In the genomic region with DNA sequence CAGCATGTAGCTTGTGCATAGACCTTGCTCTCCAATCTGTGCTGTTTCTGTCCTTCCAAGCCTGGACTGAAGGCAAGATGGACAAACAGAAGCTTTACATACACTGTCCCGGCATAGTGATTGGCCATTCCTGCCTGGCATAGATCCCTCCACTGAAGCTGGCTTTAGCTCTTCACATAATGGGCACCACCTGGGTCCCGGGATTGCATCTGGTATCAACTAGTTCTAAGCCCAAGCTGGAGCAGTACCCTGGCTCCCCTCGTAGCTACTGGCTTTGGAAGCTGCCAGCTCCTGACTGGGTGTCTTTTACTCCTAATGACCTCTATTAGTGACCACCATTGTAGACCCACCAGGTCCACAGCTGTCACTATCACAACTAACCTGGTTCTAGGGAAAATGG, we compare ENCODE assay signal across 25 mouse cellular contexts. TPM values are rescaled to one million over a fixed set of nuclear protein-coding genes. Genes with fewer than 3 reads are reported as not detected.
DNase-seq lines count a peak whose midpoint lies in the region; ATAC-seq and TF ChIP-seq lines count a peak whose summit lies in the region.
"Had no signal": no experiment of that assay in that cellular context is flagged by ENCODE, and none has a peak within 500 bp of the region (broad histone marks: within the 10 kb centered on the region; RNA-seq: fewer than 3 reads in every experiment).

No protein-coding gene starts in this region.

- peak; percentile 75 to 85 for DNase-seq in cerebellum, postnatal 10 days
- DNase-seq in cerebellum, adult 9-11 months, result no peak
- peak; percentile 71 for DNase-seq in heart, adult 11 months
- no peak for DNase-seq in heart, postnatal 4 days
- peak; percentile 27 for DNase-seq in hindbrain, postnatal 0 days (ENCODE audit: low spot score)
- DNase-seq: adrenal gland, adult 8-10 months; adrenal gland, postnatal 14 days; adrenal gland, postnatal 36 days; B cell, adult 2 months; cerebellum, adult 18-20 months; cerebellum, adult 8-10 months; cerebellum, postnatal 25 days; forebrain, postnatal 0 days had no signal

- no peak for TF ChIP-seq CTCF in hindbrain, postnatal 0 days (IDR thresholded peaks at IDR 0.05; ENCODE audit: low read depth)

- H3K4me1 ChIP-seq in hindbrain, postnatal 0 days (ENCODE audit: insufficient read depth, low read length), result no peaks in the 10 kb centered on the region
- H3K4me1 ChIP-seq in hindbrain, embryonic 16.5 days (ENCODE audit: control insufficient read depth, insufficient read depth, low read depth, low read length), result no peaks in the 10 kb centered on the region
- H3K4me1 ChIP-seq in megakaryocyte, embryonic 14.5 days, result peaks cover 20% of the 10 kb centered on the region
- H3K4me1 ChIP-seq: embryonic facial prominence, embryonic 10.5 days; embryonic facial prominence, embryonic 12.5 days; forebrain, embryonic 13.5 days; forebrain, embryonic 15.5 days had no signal

- no peaks in the 10 kb centered on the region for H3K36me3 ChIP-seq in hindbrain, postnatal 0 days (ENCODE audit: insufficient read depth, low read length)
- no peaks in the 10 kb centered on the region for H3K36me3 ChIP-seq in hindbrain, embryonic 16.5 days (ENCODE audit: control insufficient read depth, insufficient read depth, low read length)
- H3K36me3 ChIP-seq in megakaryocyte, embryonic 14.5 days (replicated peaks; ENCODE audit: low read length), result no peaks in the 10 kb centered on the region
- H3K36me3 ChIP-seq: embryonic facial prominence, embryonic 10.5 days; embryonic facial prominence, embryonic 12.5 days; forebrain, embryonic 15.5 days; G1E had no signal

- WGBS in hindbrain, postnatal 0 days, result 66% methylated on average over 3 of the region's 3 CpGs
- WGBS in hindbrain, embryonic 16.5 days, result 84% methylated on average over 3 of the region's 3 CpGs

- no peak overlapping the region for H3K4me3 ChIP-seq in hindbrain, postnatal 0 days (ENCODE audit: low read length)
- H3K4me3 ChIP-seq in hindbrain, embryonic 16.5 days (ENCODE audit: low read length), result no peak overlapping the region
- peak overlapping the region; percentile 28 for H3K4me3 ChIP-seq in megakaryocyte, embryonic 14.5 days (replicated peaks)
- H3K4me3 ChIP-seq: embryonic facial prominence, embryonic 10.5 days; embryonic facial prominence, embryonic 12.5 days; forebrain, embryonic 13.5 days; forebrain, embryonic 15.5 days had no signal

- ATAC-seq in hindbrain, postnatal 0 days, result no peak
- ATAC-seq in hindbrain, embryonic 16.5 days, result no peak
- ATAC-seq in megakaryocyte, adult 5-6 weeks (ENCODE audit: poor library complexity, severe bottlenecking), result no peak
- ATAC-seq: activated CD4-positive, CD25-positive, alpha-beta regulatory T cell, adult 4 months; CD4-positive, CD25-positive, alpha-beta regulatory T cell, adult 4 months; forebrain, embryonic 13.5 days; forebrain, embryonic 15.5 days; forebrain, postnatal 0 days; Patski had no signal

- H3K27me3 ChIP-seq in hindbrain, postnatal 0 days (ENCODE audit: insufficient read depth, low read length), result no peaks in the 10 kb centered on the region
- H3K27me3 ChIP-seq in hindbrain, embryonic 16.5 days (replicated peaks; ENCODE audit: control insufficient read depth, insufficient read depth, low read length), result no peaks in the 10 kb centered on the region
- H3K27me3 ChIP-seq in megakaryocyte, embryonic 14.5 days (replicated peaks), result peaks cover 6% of the 10 kb centered on the region
- H3K27me3 ChIP-seq: CH12.LX; embryonic facial prominence, embryonic 12.5 days; forebrain, embryonic 13.5 days; forebrain, embryonic 15.5 days; Patski had no signal

- no peak overlapping the region for H3K4me2 ChIP-seq in hindbrain, postnatal 0 days (ENCODE audit: low read depth, low read length)
- no peak overlapping the region for H3K4me2 ChIP-seq in hindbrain, embryonic 16.5 days (ENCODE audit: low read length)
- H3K4me2 ChIP-seq: embryonic facial prominence, embryonic 12.5 days; forebrain, embryonic 13.5 days; forebrain, embryonic 15.5 days had no signal

- no peak overlapping the region for H3K27ac ChIP-seq in hindbrain, postnatal 0 days
- no peak overlapping the region for H3K27ac ChIP-seq in hindbrain, embryonic 16.5 days (ENCODE audit: low read depth, low read length)
- H3K27ac ChIP-seq: embryonic facial prominence, embryonic 10.5 days; embryonic facial prominence, embryonic 12.5 days; forebrain, embryonic 13.5 days; forebrain, embryonic 15.5 days had no signal

- no peaks in the 10 kb centered on the region for H3K9me3 ChIP-seq in hindbrain, postnatal 0 days (ENCODE audit: low read length)
- H3K9me3 ChIP-seq in hindbrain, embryonic 16.5 days (ENCODE audit: control insufficient read depth, low read length), result no peaks in the 10 kb centered on the region
- 0 out of 2 replicates have a peak, but pooled peaks cover 3% of the 10 kb centered on the region for H3K9me3 ChIP-seq in megakaryocyte, embryonic 14.5 days
- H3K9me3 ChIP-seq: embryonic facial prominence, embryonic 10.5 days; embryonic facial prominence, embryonic 12.5 days; forebrain, embryonic 13.5 days; forebrain, embryonic 15.5 days; G1E had no signal

- H3K9ac ChIP-seq in hindbrain, postnatal 0 days (replicated peaks; ENCODE audit: low read length), result no peak overlapping the region
- H3K9ac ChIP-seq in hindbrain, embryonic 16.5 days (ENCODE audit: low read depth, low read length), result no peak overlapping the region
- H3K9ac ChIP-seq: embryonic facial prominence, embryonic 12.5 days; forebrain, embryonic 13.5 days; forebrain, embryonic 15.5 days; forebrain, postnatal 0 days had no signal

RNA-seq across cellular contexts. Expression of gene Cacul1, which starts 22.8 kb away (rescaled TPM):
- total RNA-seq in heart, postnatal 4 days (2021), result 10 to 100 TPM; 28.9 to 29.6 TPM
- 46.0 and 48.8 TPM in 2 replicates for total RNA-seq in hindbrain, postnatal 0 days (2014; rRNA removed)
- polyA plus RNA-seq in hindbrain, postnatal 0 days (2015; fragmentation: Nextera tagmentation; extraction: Ambion mirVana), result 14.8 and 14.9 TPM in 2 replicates
- 15.5 and 18.6 TPM in 2 replicates for polyA plus RNA-seq in hindbrain, embryonic 16.5 days (2015; fragmentation: Nextera tagmentation; extraction: Ambion mirVana)
- 14.5 and 26.8 TPM in 2 replicates for polyA plus RNA-seq in megakaryocyte, embryonic 14.5 days (2012; ENCODE audit: insufficient read depth, low replicate concordance)
- total RNA-seq in megakaryocyte, adult 5-6 weeks (2015), result 25.5 and 33.0 TPM in 2 replicates
- 34.6 and 38.5 TPM in 2 replicates for total RNA-seq in megakaryocyte, adult 5-6 weeks (2017)

Comparison
In these comparisons a context has a peak if more than half of its experiments do, and no peak if none do; other contexts are left out.
1. DNase-seq: peak in cerebellum, postnatal 10 days (2 of 2), heart, adult 11 months (single experiment) and hindbrain, postnatal 0 days (single experiment); none in cerebellum, adult 9-11 months (single experiment) and heart, postnatal 4 days (single experiment).